Mouse (Mus musculus) erythroblast, adult 5-6 weeks (primary cell): Measurements from ENCODE around the gene Pmm2. TPM values are rescaled to one million over a fixed set of nuclear protein-coding genes. Genes with fewer than 3 reads are reported as not detected.

ENCODE experiments used
- ATAC-seq: replicated peaks from 2 replicates; pipeline ENCODE4 v1.8.0; 2016; ENCODE audit warnings: moderate number of reproducible peaks, mild to moderate bottlenecking, moderate TSS enrichment, inconsistent platforms; ENCODE audit not compliant: poor library complexity, low FRiP score, severe bottlenecking
- total RNA-seq, 2 experiments: library from RNA; stranded (forward) in 1 of 2; stranded (reverse) in 1 of 2; fragments of 150-400 nt in 1 of 2; fragments of 200-764, 138-1000 nt in 1 of 2; gene quantifications; 2 replicates each; pipeline versions ENCODE4 v1.2.3 to v1.2.4; 2015 to 2017; ENCODE audit warnings: low replicate concordance in 2 of 2

Gene Pmm2
- total RNA-seq, 2 experiments from 2014 or later = 40.7 to 60.8 TPM

DNA sequence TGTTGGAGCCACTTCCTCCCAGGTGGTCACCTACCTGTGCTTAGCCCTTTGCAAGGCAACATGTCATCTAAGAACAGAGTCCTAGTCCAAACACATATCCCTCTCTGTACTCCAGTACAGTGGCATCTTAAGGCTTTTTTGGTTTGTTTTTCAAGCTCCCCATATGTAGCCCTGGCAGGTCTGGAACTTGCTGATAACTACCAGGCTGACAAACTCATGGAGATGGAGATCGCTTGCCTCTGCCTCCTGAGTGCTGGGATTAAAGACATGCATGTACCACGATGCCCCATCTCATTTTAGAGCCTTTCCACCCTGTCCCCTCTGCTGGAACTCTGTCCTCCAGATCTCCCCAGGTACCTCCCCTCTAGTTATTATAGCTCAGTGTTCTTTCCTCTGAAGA lies 38.8 kb downstream of the Pmm2 start:
- peak; percentile 50 for ATAC-seq

DNA sequence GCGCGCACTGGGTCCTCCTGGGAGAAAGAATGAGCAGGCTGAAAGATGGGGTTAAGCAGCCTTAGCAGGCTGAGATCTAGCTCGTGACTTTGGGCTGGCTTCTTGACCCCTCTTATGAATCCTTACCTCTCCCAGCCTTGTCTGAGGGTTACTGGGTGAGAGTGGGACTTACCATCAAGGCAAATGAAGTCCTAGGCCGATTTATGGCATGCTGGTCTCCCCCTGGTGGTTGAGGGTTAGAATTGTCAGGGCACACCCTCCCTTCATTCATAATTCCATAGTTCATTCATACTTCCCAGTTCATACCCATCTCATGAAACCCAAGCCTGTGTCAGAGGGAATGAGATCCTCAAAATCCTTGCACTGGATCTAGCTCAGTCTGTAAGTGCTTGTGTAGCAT lies 39.3 kb downstream of the Pmm2 start:
- ATAC-seq = peak; percentile 51

DNA sequence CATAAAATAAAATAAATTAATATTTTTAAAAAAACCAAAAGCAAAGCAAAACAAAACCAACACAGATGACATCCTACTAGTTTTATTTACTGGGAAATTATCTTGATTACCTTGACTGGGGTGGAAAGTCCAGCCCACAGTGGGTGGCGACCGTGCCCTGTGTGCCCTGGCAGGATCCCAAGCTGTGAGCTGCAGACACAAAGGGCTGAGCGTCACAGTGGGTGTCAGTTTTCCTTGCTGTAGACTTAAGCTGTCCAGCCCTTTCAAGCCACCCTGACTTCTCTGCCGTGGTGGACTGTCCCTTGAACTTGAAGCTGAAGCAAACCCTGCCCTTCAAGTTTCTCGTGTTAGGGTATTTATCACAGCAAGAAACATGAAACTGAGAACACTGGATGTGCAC lies 40.6 kb downstream of the Pmm2 start:
- ATAC-seq = peak; percentile 55

DNA sequence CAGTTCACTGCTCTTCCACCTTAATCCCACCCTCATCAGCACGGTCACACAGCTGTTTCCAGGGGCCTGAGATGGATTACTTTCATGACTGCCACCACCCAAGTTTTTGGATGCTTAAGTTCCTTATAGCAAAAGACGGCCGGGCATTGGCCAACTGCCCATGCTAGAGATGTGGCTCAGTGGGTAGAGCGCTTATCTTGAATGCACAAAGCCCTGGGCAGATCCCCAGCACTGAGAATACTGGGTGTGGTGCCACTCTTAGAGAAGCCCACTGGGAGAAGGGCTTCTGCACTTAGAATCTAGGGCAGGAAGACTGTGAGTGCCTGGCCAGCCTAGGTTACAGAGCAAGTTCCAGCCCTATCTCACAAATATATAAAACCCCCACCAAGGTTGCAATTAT lies 41.2 kb downstream of the Pmm2 start:
- peak; percentile 28 for ATAC-seq

DNA sequence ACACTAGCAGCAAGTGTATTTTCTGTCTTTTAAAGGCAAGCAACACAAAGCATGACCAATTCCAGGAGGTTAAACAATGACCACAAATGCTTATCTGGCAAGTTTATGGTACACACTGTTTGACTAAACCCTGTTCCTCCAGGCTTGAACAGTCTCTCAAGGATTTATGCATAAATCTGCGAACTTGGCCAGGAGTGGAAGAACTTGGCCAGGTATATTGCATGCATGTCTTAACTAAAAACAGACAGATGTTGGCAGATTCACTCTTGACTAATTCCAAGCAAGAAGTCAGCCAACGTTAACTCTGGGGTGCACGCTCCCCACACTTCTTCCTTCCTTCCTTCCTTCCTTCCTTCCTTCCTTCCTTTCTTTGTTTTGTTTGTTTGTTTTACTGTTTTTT lies 42.3 kb downstream of the Pmm2 start:
- no peak for ATAC-seq

DNA sequence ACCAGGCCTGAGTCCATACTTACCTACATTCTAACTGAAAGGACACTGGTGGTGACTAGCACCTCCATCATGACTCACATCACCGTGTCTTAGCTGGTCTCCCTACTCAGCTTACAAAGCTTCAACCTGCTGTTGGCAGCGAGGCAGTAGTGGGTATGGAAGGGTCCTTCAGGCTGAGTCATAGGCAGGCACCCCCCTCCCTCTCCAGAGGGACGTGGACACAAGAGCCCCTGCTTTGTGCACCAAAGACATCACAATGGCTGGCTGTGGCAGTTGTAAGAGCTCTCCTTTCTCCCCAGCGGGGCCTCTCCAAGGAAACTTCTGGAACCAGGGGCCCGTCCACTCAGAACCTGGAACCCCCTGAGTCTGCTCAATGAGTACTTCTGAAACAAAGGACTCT lies 43.0 kb downstream of the Pmm2 start, which contains the start of gene Gm5767:
Gene Gm5767 (plus strand): TSS at position 301 of the 400 bp plus-strand sequence.
- no peak for ATAC-seq

DNA sequence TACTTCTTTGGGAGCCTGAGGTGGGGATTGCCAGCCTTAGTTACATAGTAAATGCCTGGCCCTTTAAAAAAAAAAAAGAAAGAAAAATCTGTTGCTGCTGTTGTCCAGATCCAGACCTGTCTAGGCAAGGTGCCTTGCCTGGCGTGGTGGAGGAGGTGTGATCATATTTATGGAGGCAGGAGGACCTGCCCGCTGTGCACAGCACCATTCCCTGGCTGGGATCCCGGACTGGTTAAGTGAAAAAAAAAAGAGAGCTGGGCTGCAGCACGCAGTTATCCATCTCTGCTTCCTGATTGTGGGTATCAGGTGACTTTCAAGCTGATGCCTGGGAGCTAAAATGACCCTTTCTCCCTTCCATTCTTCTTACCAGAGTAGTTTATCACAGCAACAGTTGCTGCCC lies 47.6 kb downstream of the Pmm2 start:
- ATAC-seq = no peak

DNA sequence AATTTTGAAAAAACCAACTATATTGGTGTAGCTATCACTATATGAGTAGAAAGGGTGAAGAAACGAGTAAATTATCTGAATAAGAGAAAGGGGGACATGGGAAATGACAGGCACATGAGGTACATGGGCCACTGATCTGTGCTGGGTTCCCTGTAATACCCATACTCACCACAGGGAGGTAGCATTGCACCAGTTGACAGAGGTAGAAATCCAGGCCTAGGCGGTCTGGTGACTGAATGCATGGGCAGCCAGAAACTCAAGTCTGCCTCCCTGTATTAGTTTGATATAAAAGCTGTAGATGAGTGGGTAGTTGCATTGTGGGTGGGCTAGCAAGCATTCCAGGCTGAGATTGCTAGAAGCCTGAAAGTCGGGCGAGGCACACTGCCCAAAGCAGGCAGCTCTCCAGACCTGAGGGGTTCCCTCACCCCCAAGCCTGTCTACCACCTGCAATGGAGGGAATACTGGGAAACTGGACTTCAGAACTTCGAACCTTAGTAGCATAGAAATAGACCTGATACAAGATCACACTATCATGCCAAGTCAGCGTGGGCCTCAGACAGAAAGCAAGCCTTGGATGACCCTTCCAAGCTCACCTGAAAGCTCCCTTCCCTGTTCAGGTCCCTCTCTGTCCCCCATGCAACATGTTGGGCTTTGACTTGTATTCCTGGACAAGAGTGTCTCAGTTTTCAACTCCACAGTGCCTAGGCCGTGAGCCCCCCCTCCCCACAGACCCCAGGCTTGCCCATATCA lies 48.8 kb downstream of the Pmm2 start:
- ATAC-seq = peak; percentile 66

DNA sequence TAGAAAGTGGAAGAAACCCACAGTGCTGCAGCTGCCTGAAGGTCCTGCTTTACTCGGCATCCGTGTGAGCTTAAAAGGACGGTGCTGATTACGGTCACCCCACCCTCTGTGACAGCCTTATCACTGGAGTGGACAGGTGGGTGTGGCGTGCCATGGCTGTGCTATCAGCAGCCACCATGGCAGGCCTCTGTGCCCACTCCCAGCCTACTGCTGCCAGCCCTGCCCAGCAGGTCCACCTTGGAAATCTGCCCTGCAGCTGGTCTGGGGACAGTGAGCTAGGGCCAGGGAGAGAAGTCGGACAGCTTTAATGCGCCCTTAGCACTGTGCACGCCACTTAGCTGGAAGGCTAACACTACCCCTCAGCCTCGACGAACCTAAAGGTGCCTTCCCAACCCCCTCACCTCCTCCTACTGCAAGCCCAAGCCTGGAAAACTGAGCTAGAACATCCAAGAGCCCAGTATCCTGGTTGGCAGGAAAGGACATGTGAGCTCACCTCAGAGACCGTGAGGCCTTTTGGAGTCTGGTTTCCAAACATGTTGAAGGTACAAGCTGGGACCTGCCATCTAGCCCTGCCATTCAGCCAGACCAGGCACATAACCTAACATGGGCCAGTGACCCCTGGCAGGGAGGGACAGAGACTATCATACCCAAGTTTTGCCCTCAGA lies 49.5 kb downstream of the Pmm2 start:
- peak; percentile 86 for ATAC-seq

DNA sequence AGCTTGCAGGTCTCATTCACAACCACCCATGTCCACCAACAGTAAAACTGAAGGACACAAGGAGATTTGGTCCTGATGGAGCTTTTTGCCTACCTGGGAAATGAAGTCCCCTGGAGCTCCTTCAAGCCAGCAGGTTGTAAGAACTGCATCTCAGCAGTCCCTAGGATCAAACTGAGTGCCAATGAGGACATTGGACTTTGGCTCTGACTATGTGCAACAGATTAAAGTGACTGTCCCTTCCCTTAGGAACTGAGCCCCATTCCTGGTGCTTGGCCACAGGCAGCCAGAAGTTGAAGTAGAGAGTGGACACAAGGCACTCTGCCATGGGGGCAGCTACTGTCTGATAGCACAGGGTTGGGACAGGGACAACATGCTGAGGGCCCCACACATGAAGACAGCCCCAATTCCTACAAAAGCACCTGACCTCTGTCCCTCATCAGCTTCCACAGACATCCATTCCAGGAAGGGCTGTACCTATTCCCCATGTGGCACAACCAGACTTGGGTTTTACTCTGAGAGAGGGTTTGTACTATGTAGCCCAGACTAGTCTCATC lies 50.2 kb downstream of the Pmm2 start:
- ATAC-seq = no peak

DNA sequence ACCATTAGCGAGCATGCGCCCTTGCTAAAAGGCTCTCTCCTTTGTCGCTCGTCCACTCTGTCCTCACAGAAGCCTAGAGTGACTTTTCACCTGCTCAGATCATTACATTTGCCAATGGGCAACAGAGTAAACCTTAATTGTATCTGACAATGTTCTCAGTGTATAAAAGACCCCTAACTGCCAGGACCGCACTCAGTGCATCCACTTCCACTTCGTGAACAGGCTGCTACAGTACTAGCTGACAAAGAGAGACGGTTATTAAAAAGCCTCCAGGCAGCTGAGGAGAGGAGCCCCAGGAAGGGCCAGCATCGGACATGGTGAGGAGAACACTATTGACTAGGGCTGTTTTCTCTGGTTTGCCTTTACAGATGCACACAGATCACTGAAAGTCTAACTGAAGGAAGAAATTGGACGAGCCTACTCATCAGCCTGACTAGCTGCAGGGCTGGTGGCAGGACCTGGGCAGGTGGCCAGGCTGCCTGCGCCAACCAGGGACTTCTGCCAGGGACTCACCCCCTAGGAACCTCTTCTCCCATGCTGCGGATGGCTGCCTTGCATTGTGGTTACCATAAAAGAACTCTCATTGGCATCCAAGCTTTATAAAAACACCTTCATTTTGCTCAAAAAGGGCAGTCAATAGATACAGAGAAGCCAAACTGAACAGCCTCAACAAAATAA lies 52.6 kb downstream of the Pmm2 start:
- ATAC-seq = no peak

DNA sequence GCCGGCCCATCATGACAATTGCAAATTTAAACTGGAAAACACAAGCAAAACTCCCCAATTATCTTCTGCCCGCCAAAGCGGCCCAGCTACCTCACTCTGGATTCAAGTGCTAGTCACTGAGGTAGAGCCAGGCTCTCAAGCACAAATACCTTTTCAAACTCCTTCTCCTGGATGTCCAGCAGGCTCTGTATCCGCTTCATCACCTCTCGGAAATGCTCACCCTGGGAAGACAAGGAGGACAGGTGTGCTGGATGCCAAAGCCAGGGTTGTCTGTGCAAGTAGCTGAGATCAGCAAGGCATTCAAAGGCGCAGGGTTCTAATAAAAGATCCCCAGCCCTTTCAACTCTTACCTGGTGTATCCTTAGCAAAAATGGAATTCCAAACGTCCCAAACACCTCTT lies 53.7 kb downstream of the Pmm2 start:
- ATAC-seq = no peak

DNA sequence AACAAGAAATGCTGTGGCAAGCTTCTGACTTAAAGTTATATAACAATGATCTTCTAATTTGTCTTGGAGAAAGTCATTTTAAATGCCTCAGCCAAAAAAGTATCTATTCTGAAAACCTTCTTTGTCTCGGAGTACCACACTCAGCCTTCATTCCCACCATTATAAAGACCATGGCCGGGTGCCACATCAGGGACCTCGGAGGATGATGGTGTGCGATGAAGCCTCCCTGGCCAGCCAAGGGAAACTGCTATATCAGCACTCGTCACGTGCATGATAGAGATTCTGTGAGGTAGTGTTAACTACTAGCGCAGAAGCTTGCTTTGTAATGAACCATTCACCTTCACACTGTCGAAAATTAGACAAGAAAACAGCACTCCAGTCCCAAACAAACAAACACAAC lies 62.1 kb downstream of the Pmm2 start:
- no peak for ATAC-seq

DNA sequence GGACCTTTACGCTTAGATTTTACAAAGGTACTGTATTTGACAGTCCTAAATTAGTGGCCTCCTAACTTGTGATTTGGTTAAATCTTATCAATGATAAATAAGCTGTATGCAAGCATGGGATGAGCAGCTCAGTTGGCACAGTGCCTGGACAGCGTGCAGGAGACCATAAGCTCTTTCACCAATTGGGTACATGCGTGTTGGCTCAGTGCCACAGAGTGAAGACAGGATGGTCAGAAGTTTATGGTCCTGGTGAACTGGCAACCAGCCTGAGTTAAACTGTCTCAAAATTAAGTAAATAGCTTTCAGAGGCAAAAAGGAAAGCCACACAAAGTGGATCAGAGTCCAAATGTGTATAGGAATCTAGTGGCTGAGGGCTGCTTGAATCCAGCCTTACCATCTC lies 63.1 kb downstream of the Pmm2 start:
- no peak for ATAC-seq

DNA sequence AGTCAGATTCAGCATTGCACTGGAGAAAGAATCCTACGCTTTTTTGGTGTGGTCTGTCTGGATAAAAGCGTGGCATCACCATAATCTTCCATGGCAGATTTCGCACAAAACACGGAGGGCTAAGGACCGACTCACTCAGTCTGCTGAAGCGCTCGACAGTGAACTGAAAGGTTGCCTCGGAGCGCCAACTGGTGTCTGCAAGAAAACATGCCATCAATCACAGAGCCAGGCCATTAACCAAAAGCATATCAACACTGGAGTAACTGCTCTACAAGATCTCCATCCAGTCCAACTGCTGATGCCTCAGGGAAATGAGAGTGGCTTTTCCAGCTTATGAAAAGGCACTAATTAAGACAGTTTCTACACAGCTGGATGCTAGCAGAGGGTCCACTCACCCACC lies 74.5 kb downstream of the Pmm2 start:
- ATAC-seq = no peak

Other genes starting within 250 kb of the Pmm2 start
- gene Tmem114, start 212.5 kb upstream of the Pmm2 start, total RNA-seq (2015; ENCODE audit: low replicate concordance) = not detected in 2 replicates
- not detected in 2 replicates for gene Tmem114, start 212.5 kb upstream of the Pmm2 start, total RNA-seq (2017; ENCODE audit: low replicate concordance)
- 3.7 and 3.8 TPM in 2 replicates for gene Mettl22, start 166.9 kb upstream of the Pmm2 start, total RNA-seq (2015; ENCODE audit: low replicate concordance)
- 0.56 and 12.9 TPM in 2 replicates for gene Mettl22, start 166.9 kb upstream of the Pmm2 start, total RNA-seq (2017; ENCODE audit: low replicate concordance)
- gene Abat, start 124.2 kb upstream of the Pmm2 start, total RNA-seq (2015; ENCODE audit: low replicate concordance) = 2.5 TPM in 1 of 2 replicates, not detected in the other
- 1.3 and 2.4 TPM in 2 replicates for gene Abat, start 124.2 kb upstream of the Pmm2 start, total RNA-seq (2017; ENCODE audit: low replicate concordance)
- gene Tmem186, start within 50 bp of the Pmm2 start, total RNA-seq (2015; ENCODE audit: low replicate concordance) = 4.2 and 6.7 TPM in 2 replicates
- gene Tmem186, start within 50 bp of the Pmm2 start, total RNA-seq (2017; ENCODE audit: low replicate concordance) = 1.8 and 5.6 TPM in 2 replicates
- gene Carhsp1, start 34.5 kb downstream of the Pmm2 start, total RNA-seq (2015; ENCODE audit: low replicate concordance) = 106 and 129 TPM in 2 replicates
- 184 and 218 TPM in 2 replicates for gene Carhsp1, start 34.5 kb downstream of the Pmm2 start, total RNA-seq (2017; ENCODE audit: low replicate concordance)
- not detected in 2 replicates for gene Gm5767, start 43.1 kb downstream of the Pmm2 start, total RNA-seq (2015; ENCODE audit: low replicate concordance)
- not detected in 2 replicates for gene Gm5767, start 43.1 kb downstream of the Pmm2 start, total RNA-seq (2017; ENCODE audit: low replicate concordance)
- 545 and 592 TPM in 2 replicates for gene Usp7, start 154.6 kb downstream of the Pmm2 start, total RNA-seq (2015; ENCODE audit: low replicate concordance)
- gene Usp7, start 154.6 kb downstream of the Pmm2 start, total RNA-seq (2017; ENCODE audit: low replicate concordance) = 1,042 and 1,164 TPM in 2 replicates
- 90.3 and 115 TPM in 2 replicates for gene 1810013L24Rik, start 192.4 kb downstream of the Pmm2 start, total RNA-seq (2015; ENCODE audit: low replicate concordance)
- 134 and 157 TPM in 2 replicates for gene 1810013L24Rik, start 192.4 kb downstream of the Pmm2 start, total RNA-seq (2017; ENCODE audit: low replicate concordance)